Mouse (Mus musculus): Measurements from ENCODE around the gene Eif4ebp2.

- no peak for TF ChIP-seq MYOG (IDR thresholded peaks at IDR 0.05; ENCODE audit: control insufficient read depth, extremely low read depth, insufficient read length)
- TF ChIP-seq CTCF (IDR thresholded peaks at IDR 0.05; ENCODE audit: control insufficient read depth, insufficient read depth, insufficient read length), result no peak
- no peak for TF ChIP-seq USF1 (IDR thresholded peaks at IDR 0.05; ENCODE audit: low read depth)
- no peak for TF ChIP-seq FOSL1 (IDR thresholded peaks at IDR 0.05; ENCODE audit: insufficient read depth, low read length, poor library complexity, severe bottlenecking)
- TF ChIP-seq CEBPB (IDR thresholded peaks at IDR 0.05; ENCODE audit: low read depth), result no peak
These were observed 32.5 kb downstream of the Eif4ebp2 start for GRCm38 (mm10) chr10:61420011-61420410.
